Mouse (Mus musculus) urinary bladder, postnatal 10 days (tissue): ENCODE results near the gene Trim71.

Source experiments
- DNase-seq: peaks from one replicate; pipeline ENCODE4 v3.0.0; 2022; ENCODE audit warnings: low spot score

The Trim71 gene

DNA sequence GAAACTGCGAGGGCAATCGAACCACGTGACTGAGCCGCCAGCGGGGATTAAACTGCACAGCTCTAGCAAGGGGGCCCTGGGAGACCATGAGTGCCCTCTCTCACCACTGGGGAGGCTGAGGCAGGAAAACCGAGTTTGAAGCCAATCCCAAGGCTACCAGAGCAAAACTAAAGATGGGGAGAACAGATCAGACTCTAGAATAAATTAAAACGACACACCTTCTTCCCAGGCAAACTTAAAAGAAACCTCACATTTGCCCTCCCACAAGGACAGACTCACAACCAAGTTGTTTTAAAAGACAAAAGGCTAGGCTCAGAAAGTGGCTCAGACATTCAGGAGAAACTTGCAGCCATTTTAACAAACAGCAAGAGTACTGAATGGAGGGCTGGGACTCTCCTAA is 7.1 kb downstream of the Trim71 start:
- DNase-seq = no peak

DNA sequence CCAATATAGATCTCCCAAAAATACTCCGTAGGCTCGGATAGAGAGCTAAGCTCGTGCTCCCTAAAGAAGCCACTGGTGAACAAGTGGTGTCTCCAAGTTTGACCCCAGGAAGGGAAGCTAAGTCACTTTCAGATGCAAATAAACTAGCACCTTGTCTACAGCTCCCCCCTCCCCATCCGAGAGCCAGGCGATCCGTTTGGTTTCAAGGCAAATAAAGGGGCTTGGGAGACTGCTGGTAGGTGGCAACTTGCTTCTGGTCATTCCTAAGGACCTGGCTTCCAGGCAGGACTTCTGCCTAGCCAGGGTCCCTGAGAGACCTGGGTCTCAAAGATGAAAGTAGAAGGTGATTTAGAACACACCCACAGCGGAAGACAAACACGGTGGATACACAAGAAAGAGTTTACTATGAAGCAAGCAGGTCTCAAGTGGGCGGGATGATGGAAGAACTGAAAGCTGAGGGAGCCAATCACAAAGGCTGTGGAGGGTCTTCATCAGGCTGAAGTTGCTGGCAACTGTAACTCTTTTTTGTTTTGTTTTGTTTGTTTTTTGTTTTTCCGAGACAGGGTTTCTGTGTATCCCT is 7.8 kb downstream of the Trim71 start:
- DNase-seq = no peak

DNA sequence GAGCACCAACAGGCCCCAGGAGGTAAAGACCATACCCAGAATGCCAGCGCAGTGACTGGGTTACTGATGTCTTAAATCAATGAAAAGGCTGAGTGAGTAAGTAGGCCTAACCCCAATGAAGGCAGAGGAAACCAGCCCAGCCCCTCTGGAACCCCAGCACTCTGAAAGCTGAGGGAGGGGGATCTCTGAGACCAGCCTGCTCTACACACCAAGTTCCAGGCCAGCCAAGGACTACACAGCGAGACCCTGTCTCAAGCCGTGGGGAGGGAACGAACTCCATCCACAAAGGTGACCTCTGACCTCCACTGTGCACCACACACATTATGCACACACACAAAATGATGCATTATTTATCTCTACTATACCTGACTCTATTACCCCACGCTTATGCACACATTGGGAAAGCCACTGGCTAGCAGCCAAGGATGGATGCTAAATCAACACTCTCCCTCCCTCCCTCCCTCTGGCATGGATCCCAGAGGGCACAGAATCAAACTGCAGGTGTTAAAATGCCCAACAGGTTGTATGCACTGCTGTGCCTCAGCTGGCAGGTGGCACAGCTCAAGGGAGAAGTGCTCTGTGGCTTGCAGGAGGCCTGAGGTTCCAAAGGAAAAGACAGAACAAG is 9.7 kb downstream of the Trim71 start:
- no peak for DNase-seq

DNA sequence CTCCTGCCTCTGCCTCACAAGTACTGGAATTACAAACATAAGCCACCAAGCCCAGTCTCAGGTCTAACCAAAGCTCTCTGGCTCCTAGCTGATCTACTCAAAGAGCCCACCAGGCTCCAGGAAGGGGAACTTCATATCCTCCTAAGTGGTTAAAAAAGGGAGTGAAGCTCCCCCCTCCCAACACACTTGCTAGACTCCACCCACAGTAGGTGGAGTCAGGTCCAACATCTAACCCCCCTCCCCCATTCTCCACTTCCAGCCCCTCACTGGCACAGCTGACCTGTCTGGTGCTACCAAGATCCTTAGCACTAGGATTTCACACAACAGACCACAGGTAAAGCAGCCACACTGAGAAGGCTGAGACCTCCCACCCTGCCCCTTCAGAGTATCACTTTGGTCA is 10.3 kb downstream of the Trim71 start:
- DNase-seq = no peak

DNA sequence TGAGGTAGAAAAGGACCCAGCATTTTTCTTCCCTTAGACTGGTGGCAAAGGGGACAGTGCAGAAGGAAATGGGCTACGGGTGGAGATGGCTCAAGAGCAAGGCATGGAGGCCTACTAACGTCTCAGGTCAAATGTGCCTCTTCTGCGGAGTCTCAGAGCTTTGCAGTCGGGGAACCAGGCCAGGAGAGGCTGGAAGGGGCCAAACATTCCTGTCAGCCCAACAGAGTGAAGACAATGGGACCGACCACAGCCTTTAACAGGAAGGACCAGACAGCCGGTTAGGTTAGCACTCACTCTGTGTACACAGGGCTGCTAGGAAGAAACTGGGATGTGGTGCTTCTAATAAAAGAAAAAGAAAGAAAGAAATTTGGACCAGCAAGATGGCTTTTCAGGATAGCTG is 14.1 kb downstream of the Trim71 start:
- DNase-seq = no peak

DNA sequence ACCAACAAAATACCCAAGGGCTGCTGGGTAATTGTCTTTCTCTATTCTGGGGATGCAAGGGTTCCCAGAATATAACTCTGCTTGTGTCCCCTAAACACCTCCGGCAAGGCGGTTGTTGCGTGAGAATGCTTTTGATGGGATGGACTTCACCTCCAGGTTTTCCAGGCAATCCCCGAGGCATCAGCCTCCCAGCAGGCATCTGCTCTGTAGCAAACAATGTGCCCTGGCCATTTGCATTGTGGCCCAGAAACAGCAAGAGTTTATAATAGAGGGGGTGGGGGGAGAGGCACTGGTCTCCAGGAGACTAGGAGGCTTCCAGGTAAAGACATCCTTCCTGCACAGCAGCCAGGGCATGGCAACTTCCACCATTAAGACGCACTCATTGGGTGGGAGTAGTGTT is 15.1 kb downstream of the Trim71 start:
- DNase-seq = no peak

DNA sequence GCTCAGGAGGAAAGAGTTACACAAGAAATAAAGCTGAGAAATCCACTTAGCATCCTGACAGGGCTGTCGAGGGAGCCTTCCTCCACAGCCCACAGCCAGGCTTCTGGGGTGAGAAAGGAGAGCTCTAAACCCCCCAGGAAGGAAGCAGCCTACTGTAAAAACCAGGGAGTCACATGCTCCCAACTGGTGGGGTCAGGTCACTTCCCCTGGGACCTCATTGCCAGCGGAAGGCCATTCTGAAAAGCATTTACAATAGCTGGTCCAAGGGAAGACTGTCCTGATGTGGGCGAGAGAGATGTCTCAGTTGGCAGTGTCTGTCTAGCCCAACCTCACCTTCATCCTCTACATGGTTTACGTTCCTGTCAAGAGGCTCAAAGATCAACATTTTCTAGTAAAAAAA is 15.7 kb downstream of the Trim71 start:
- DNase-seq = no peak

DNA sequence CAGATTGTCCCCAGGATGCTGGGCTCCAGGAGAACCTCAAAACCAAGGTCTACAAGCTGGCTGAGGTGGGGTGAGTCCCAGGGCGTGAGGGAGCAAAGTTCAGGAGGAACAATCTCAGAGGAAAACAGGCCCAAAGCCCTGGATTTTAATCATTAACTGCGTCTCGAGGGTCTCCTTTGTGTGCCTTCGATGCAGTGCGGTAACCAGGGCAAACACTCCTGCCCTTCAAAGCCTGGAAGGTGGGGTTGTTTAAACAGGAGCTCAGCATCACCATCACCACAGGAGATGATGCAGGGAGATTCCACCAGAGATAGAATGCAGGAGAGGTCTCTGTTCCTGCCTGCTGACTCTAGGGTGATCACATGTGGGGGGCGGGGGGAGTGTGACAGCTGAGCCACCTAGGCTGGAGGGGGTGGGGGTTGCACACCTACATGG is 16.5 kb downstream of the Trim71 start:
- DNase-seq = no peak

DNA sequence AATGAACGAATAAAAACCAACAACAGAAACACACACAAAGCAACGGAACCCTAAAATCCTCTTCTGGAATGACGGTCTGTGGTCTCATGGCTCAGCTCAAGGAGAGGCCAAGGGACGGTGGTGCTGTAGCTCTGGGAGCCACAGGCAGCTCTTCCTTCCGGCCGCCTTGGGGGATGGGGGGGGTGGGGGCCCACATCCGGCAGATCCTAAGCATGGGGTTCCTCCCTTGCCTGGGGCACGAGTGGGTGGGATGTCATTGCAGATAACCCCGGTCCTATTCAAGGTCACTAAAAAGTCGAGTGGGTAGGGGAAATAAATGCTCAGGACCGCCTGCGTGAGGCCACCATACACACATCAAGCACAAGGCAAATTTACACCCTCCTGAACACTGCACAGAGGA is 17.4 kb downstream of the Trim71 start:
- DNase-seq = no peak

DNA sequence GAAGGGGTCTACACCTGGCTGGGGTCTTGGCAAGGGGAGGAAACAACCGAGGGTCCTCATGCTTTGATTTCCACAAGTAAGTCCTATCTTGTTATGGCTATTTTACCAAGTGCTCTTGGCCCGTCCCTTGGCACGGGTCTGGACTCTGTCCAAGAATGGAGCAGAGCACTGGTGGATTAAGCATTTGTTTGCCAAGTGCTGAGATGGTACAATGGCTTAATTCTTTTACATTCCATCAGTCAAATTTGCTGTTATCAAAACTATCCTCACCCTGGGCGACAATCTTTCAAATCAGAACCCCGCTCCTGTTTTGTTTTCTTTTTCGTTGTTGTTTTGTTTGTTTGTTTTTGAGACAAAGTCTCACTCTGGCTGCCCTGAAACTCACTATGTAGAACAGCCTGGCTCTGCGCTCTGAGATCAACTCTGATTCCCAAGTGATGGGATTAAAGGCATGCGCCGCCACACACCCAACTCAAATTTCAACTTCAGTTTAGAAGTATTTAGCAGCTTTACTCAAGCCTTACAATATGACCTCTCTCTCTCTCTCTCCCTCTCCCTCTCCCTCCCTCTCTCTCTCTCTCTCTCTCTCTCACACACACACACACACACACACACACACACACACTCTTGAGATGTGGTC is 19.3 kb downstream of the Trim71 start:
- DNase-seq = no peak

DNA sequence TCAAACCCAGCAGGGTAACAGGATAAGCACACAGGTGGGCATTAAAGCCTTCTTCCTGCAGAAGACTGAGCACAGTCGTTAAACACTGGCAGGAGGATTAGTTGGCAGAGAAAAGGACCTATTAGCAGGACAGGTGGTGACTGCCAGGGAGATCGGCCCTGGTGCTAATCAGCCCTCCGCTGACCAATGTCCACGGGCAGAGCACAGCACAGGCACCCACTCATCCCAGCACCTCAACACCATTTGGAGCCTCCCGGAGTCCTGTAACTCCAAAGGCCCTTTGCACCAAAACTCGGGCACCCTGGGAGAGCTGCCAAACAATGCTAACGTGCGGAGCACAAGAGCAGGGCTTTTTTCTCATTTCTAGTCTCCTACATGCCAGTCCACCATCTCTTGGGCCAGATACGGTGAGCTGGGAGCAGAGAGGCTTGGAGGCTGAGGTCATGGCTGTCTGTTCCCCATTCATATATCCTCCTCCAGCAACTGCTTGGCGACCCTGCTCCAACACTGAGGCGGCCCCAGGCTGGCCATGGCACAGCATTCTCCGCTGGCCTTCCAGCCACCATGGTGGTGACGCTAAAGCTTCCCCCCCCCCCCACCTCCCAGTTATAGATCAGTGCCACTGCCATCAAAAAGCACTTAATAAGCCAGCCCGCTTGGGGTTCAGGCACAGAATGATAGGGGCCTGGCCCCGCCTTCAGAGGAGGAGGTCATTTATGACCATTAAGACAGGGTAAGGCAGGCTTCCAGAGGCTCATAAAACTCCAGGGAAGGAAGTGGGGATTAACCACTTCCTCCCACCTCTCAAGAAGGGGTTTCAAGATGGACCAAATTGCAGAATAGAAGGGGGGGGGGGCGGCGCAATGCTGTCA is 20.1 kb downstream of the Trim71 start:
- no peak for DNase-seq

DNA sequence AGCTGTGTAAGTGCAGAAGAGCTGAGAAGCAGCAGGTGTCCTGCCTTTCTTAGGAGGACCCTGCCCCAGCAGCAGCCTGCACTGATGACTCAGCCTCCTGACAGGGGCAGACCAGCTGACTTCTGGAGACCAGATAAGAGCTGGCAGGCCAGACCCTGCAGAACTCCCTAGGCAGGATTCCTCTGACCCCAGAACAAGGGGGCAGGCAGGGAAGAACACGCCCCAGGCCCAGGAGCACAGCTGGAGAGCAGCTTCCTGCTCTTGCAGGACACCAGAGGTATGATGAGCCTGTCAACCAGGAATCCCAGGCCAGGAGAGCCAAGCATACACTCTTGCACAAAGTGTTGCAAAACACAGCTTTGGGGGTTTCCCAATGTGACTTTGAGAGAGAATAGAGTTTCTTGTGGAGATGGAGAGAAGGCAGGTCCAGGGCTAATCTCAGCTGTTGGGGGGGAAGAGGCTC is 22.9 kb downstream of the Trim71 start:
- no peak for DNase-seq

DNA sequence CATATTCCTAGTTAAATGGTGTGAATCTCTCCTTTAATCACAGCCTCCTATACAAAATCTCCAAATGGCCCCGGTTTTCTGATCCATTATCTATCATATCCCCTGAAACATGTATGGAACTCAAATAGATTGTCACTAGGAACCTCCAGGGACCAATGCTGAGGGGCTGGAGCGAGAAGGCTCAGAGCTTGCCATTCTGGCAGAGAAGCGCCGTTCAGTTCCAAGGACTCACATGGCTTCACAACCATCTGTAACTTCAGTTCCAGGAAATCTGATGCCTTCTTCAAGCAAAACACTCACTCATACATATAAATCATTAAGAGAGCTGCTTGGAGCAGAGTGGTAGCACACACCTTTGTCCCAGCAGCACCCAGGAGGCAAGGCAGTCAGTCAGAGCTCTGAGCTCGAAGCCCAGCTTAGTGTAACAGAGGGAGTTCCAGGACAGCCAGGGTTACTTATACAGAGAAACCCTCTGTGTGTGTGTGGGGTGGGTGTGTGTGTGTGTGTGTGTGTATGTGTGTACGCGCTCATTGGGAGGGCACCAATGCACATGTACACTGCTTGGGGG is 25.1 kb downstream of the Trim71 start:
- no peak for DNase-seq

DNA sequence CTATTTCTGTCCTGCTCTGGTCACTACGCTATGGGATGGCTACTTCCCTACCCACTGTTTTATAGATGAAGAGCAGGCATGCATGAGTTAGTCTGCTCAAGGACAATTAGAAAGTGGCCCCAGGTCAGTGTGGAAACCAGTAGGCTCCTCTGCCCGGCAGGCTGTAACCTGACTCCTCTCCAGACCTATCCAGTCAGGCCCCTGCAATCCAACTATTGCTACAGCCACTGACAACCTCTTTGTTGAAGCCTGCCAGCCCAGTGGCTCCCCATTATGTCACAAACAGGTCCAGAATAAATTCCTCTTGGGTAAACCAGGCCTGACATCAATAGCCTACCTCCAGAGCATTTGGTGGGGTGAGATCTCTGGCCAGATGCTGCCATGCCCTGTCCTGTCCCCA is 27.5 kb downstream of the Trim71 start:
- no peak for DNase-seq

DNA sequence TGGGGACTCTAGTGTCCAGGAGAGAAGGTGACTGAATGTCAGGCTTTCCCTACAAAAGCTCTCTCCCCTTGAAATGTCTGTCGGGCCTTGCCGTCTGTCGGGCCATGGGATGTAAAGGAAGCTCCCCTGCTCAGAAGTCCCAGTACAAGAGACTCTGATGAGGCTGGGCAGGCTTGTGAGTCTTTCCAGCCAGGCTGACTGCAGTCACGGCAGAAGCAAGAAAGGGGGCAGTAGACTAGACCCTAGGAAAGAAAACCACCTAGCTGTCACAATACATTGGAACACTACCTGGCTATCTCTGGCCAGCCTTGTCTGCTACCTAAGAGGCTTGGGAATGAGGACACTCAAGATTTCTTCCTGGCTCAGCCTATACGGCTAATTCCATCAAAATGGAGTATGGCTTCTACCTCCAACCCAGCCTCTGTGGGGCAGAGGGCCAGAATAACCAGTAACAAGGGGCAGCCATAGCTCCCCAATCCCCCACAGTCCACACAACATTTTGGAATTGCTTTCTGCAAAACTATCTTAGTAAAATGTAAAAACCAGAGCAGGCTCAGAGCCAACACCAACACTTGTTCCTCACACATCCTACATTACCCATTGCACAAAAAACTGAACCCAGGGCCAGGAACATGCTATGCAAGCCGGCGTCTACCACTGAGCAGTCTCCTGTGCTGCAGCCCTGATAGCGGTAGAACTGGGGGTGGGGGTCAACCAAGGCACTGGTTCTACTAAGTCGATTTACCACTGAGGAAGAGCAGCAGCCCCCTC is 29.2 kb downstream of the Trim71 start:
- DNase-seq = no peak

DNA sequence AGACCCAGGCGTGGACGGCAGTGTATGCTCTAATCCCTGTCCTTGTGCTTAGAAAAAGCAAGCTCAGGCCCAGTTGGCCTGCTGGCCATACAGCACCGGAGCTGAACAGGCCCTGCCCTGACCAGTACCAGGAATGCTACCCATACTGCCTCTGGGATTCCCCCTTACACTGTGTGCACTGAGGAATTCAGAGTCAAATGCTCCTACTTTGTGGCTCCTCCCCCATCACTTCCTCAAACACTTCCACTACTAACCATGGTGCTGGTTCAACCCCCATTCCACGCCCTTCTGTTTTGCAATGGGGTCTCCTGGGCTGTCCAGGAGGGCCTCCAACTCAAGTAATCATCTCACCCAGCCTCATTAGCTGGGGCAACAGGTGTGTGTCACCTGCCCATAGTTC is 30.3 kb downstream of the Trim71 start:
- DNase-seq = no peak

DNA sequence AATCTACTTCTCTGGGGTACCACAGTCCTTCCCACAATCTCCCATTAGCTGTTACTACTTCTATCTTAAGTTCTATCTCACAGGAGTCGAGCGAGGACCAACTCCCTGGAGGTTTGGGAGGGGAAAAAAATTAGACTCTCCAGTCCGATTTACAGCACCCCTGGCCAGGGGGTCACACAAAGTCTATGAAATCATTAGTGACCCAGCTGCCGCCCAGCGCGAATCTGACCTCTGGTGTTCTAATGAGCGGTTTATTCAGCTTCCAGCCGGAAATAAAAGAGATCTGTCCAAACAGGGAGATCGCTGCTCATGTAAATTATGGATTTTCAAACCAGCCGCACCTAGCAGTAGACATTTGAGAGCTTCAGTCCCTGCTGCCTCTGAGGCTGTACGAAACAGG is 32.9 kb downstream of the Trim71 start:
- no peak for DNase-seq

DNA sequence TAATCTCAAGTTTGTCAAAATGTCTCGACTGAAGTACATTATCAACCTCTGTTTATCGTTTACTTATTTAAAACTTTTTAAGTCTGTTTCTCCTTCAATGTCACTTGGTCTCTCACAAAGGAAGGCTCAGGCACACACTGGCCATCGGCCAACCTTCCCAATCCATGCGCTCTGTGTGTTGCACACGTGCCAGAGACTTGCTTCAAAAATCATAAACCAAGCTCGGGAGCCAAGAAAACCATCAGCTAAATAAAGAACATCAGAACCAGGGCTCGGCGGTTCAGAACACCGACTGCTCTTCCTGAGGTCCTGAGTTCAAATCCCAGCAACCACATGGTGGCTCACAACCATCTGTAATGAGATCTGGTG is 35.5 kb downstream of the Trim71 start:
- no peak for DNase-seq

DNA sequence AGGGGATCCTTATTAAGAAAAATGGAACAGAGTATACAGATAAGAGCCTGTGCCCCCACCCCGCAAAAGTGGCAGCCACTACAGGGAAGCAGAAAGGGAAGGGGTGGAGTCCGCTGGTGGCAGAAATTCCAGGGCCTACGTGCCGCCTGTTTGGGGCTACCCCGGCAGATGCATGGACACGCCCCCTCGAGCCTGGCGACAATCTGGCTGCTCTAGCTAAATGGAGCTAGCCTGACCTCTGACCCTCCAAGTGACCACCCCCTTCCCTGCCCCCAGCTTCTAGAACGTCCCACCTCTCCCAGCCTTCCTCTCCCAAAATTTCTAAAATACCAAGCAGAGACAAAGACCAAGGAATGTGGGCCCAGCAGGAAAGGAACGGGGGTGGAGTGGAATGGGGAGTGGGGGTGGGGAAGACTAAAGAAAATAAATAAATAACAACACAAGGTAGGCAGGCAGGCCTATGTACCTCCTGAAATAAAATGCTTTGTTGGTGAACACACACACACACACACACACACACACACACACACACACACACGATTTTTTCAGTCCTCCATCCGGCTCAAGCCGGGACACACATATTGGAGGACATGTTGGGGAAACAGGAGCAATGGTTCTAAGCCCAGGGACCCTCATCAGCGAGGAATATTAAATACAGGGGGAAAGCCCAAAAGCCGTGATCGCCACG is 36.0 kb downstream of the Trim71 start:
- no peak for DNase-seq

DNA sequence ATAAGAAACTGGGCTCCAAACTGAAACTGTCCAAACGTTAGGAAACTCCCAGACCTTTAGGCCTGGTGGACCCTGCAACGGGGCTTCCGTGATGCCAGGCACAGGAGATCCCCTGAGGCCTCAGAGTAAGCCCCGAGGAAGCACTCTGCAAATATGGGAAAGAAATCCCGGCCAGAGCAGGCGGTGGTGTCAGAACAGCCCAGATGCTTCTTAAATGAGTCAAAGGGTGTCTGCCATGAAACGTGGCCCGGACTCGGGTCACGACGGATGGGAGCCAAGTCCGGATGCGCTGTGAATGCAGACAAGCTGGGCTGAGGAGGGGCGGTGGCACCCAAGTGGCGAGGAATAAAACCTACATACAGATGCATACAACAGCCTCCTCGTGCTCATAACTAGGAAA is 37.1 kb downstream of the Trim71 start:
- no peak for DNase-seq

DNA sequence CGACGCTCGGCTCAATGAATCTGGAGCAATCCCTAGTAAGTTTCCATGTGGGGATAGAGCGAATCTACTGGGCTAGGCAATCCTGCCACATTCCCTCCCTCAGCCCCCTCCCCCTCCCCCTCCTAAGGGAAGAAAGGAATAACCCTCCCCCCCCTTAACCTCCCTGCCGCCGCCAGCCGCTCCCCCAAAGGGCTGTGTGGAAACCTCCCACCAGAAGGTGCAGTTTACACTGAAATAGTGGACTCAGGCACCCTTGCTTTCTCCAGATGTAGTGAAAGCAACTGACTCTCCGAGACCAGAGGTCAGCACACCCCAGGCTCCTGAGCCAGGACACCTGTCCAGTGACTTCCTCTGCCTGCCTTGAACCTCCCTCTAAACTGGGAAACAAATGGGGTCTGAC is 37.6 kb downstream of the Trim71 start:
- no peak for DNase-seq
